Mouse (Mus musculus): Measurements from ENCODE around the gene Il17rd.

DNA sequence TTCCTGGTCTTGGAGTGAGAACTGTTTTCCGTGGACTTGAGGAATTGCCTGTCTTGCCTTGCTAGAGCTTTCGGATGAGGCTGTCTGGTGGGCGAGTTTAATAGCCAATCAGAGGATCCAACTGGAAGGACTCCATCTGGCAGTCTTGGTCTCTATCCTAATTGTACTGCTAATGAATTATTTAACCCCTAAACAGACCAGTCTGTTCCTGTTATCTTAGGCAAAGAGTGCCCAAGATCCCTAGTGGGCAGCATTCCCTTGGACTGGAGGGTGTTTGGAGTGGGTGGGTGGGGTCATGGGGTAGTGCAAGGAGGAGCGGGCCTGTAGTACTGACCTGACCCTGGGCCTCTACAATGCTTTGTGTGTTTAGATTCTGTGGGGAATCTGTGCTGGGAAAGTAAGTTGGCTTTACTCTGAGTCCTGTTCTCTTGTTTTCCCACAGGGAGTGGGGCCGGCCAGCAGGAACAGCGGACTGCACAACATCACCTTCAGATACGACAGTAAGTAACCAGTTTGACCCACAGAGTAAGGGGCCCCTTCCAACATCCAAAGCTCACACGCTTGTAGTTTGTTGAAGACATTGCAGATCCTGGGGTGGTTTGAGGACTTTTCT is 37.3 kb downstream of the Il17rd start:
- TF ChIP-seq MAFK (IDR thresholded peaks at IDR 0.05; ENCODE audit: insufficient read depth, low read depth, low read length) = no peak
- no peak for TF ChIP-seq HCFC1 (IDR thresholded peaks at IDR 0.05; ENCODE audit: borderline replicate concordance, insufficient read depth, low read length)
